Mouse (Mus musculus): ENCODE results near the gene Slc10a1. TPM values are rescaled to one million over a fixed set of nuclear protein-coding genes. Genes with fewer than 3 reads are reported as not detected.
A peak's percentile ranks its signal among the peaks of the same experiment; 100 is the strongest.

Gene Slc10a1
- polyA plus RNA-seq, 2 experiments = 1.7 to 3.8 TPM

DNA sequence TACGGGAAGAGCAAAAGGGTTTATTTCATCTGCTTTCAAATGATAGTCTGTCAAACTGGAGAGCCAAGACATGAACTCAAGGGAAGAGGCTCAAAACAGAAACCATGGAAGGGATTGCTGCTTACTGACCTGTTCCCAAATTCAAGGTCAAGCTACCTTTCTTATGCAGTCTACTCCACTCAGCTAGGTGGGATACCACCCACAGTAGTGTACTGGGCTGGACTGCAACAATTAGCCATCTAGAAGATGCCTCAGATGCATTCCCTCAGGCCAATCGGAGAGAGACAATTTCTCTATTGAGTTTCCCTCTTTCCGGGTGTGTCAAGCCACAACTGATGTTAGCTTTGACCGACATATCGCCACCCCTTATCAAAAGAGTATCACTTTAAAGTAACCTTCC, 47.2 kb downstream of the Slc10a1 start:
- Histone ChIP-seq H3K27me3 (ENCODE audit: control insufficient read depth, insufficient read depth, low read length) (no peaks in the 10 kb centered on the region; the same call in 1 of the 2 replicates), H3K9ac (replicated peaks) (no peak overlapping the region), H3K4me3 (ENCODE audit: insufficient read depth in 1 of 2, low read depth in 2 of 2, low read length in 2 of 2) (no peak overlapping the region), H3K27ac (no peak overlapping the region), H3K9me3 (ENCODE audit: control insufficient read depth, low read length) (no peaks in the 10 kb centered on the region), H3K4me2 (ENCODE audit: low read depth) (no peak overlapping the region), H3K4me1 (replicated peaks; ENCODE audit: control insufficient read depth in 2 of 2, insufficient read depth in 2 of 2, low read length in 1 of 2) (peaks cover 3 to 10% of the 10 kb centered on the region in 2 experiments; a peak in 3 of 4 replicates), H3K36me3 (replicated peaks; ENCODE audit: control insufficient read depth, insufficient read depth, low read depth) (no peaks in the 10 kb centered on the region)
- 72% methylated on average over 5 of the region's 5 CpGs for WGBS (ENCODE audit: insufficient replicate concordance)
- ATAC-seq (ENCODE audit: insufficient read depth) (no peak), DNase-seq (ENCODE audit: low read depth in 3 of 3, low spot score in 3 of 3) (no peak)
- TF ChIP-seq EP300 (IDR thresholded peaks at IDR 0.05; ENCODE audit: low read depth) = no peak
- TF ChIP-seq CTCF (IDR thresholded peaks at IDR 0.05; ENCODE audit: low read depth) = no peak

DNA sequence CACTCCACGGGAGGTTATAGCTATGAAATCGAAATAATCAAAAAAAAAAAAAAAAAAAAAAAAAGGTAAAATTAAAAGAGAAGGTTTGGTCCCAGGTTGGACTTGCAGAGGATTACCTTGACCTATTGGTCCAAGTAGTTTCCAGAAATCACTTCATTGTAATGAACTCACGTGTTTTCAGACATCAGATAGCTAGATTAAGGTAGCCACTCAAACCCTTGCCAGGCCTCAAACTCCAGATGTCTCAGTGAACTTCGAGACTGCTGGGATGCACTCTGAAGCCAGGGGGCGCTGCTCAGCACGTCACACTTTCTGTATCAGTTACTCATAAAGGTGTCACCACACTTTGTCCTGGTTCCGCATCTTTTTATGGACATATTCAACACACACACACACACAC, 50.7 kb downstream of the Slc10a1 start:
- no peak for DNase-seq (ENCODE audit: low read depth in 3 of 3, low spot score in 3 of 3)
- no peak overlapping the region for H3K9ac ChIP-seq (replicated peaks)
- no peak overlapping the region for H3K4me3 ChIP-seq (ENCODE audit: insufficient read depth in 1 of 2, low read depth in 2 of 2, low read length in 2 of 2)
- H3K9me3 ChIP-seq (ENCODE audit: control insufficient read depth, low read length) = no peaks in the 10 kb centered on the region
- 38% methylated on average over 7 of the region's 7 CpGs for WGBS (ENCODE audit: insufficient replicate concordance)
- H3K4me2 ChIP-seq (ENCODE audit: low read depth) = no peak overlapping the region
- H3K4me1 ChIP-seq (replicated peaks; ENCODE audit: control insufficient read depth in 2 of 2, insufficient read depth in 2 of 2, low read length in 1 of 2) = no peaks in the 10 kb centered on the region
- 0 out of 2 replicates have a peak, but pooled peaks have one; percentile 28 for ATAC-seq (ENCODE audit: insufficient read depth)
- H3K27ac ChIP-seq = no peak overlapping the region
- TF ChIP-seq EP300 (IDR thresholded peaks at IDR 0.05; ENCODE audit: low read depth) (no peak), CTCF (IDR thresholded peaks at IDR 0.05; ENCODE audit: low read depth) (peak; percentile 92)
- no peaks in the 10 kb centered on the region; the same call in 1 of the 2 replicates for H3K27me3 ChIP-seq (ENCODE audit: control insufficient read depth, insufficient read depth, low read length)
- no peaks in the 10 kb centered on the region for H3K36me3 ChIP-seq (replicated peaks; ENCODE audit: control insufficient read depth, insufficient read depth, low read depth)

DNA sequence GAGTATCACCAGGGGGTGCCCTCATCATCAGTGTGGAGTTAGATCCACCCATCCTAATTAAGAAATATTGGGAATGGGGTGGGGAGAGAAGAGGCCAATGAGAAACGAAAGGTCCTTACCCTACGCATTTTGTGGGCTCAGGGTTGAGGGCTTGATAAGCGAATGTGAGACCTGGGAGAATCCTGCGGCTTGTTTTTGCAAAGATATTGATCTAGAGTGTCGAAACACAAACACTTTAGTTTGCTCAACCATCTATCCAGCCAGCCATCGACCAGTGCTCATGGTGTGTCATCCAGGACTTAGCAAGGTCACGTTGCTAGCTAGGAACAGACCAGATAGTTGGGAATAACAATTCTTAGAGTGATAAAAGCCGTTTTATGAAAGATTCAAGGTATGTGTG, 58.9 kb downstream of the Slc10a1 start:
- no peaks in the 10 kb centered on the region; the same call in 1 of the 2 replicates for H3K9me3 ChIP-seq (ENCODE audit: control insufficient read depth, low read length)
- H3K36me3 ChIP-seq (replicated peaks; ENCODE audit: control insufficient read depth, insufficient read depth, low read depth) = no peaks in the 10 kb centered on the region
- no peaks in the 10 kb centered on the region for H3K4me1 ChIP-seq (replicated peaks; ENCODE audit: control insufficient read depth in 2 of 2, insufficient read depth in 2 of 2, low read length in 1 of 2)
- H3K4me2 ChIP-seq (ENCODE audit: low read depth) = no peak overlapping the region
- TF ChIP-seq EP300 (IDR thresholded peaks at IDR 0.05; ENCODE audit: low read depth) (no peak), CTCF (IDR thresholded peaks at IDR 0.05; ENCODE audit: low read depth) (no peak)
- peak; percentile 67; the same call in 1 of the 2 replicates for ATAC-seq (ENCODE audit: insufficient read depth)
- 52% methylated on average over 8 of the region's 8 CpGs for WGBS (ENCODE audit: insufficient replicate concordance)
- H3K9ac ChIP-seq (replicated peaks) = no peak overlapping the region
- no peaks in the 10 kb centered on the region for H3K27me3 ChIP-seq (ENCODE audit: control insufficient read depth, insufficient read depth, low read length)
- no peak overlapping the region for H3K27ac ChIP-seq
- no peak overlapping the region for H3K4me3 ChIP-seq (ENCODE audit: insufficient read depth in 1 of 2, low read depth in 2 of 2, low read length in 2 of 2)
- no peak for DNase-seq (ENCODE audit: low read depth in 3 of 3, low spot score in 3 of 3)

Other genes with a start within 250 kb of the Slc10a1 start
- gene Ccdc177, start 208.0 kb downstream of the Slc10a1 start, polyA plus RNA-seq (2012; rRNA removed) = 0.01 TPM in 1 of 2 replicates, not detected in the other
- gene Ccdc177, start 208.0 kb downstream of the Slc10a1 start, polyA plus RNA-seq (2014; fragmentation: Nextera tagmentation; extraction: Ambion mirVana) = not detected in 2 replicates
- 11.0 and 11.1 TPM in 2 replicates for gene Susd6, start 178.2 kb downstream of the Slc10a1 start, polyA plus RNA-seq (2012; rRNA removed)
- 11.6 and 13.9 TPM in 2 replicates for gene Susd6, start 178.2 kb downstream of the Slc10a1 start, polyA plus RNA-seq (2014; fragmentation: Nextera tagmentation; extraction: Ambion mirVana)
- gene Srsf5, start 23.2 kb downstream of the Slc10a1 start, polyA plus RNA-seq (2012; rRNA removed) = 176 and 281 TPM in 2 replicates
- 162 and 189 TPM in 2 replicates for gene Srsf5, start 23.2 kb downstream of the Slc10a1 start, polyA plus RNA-seq (2014; fragmentation: Nextera tagmentation; extraction: Ambion mirVana)
- 6.6 and 6.9 TPM in 2 replicates for gene Smoc1, start 58.1 kb upstream of the Slc10a1 start, polyA plus RNA-seq (2012; rRNA removed)
- 4.6 and 5.4 TPM in 2 replicates for gene Smoc1, start 58.1 kb upstream of the Slc10a1 start, polyA plus RNA-seq (2014; fragmentation: Nextera tagmentation; extraction: Ambion mirVana)

Data from liver, embryonic 14.5 days (tissue).